Comparison of ENCODE assay signal across 9 mouse cellular contexts in the genomic region with DNA sequence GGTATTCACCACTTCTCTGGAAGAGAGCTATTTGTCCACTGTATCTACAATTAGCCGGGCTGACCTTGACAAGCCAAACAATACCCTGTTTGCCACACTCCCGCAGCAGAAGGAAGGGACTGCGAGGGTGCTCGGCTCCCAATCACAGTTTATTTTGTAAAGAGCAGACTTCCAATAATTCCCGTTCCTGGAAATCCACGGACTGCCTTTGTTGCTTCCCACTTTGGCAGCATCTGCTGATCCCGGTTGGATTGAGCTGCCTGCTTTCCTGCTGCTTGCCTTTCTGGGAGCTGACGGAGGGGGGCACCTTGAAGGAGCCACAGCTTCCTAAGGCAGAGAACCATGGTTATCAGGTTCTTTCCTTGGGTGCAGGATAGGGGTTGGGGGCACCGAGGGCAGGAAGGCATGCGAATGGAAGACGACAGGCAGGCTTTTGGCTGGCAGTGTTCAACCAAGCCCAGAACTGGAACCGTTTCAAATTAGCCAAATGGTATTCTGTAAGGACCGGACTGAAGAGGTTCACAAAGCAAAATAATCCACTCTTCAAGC.
A peak's percentile ranks its signal among the peaks of the same experiment; 100 is the strongest.
DNase-seq lines count a peak whose midpoint lies in the region; ATAC-seq lines count a peak whose summit lies in the region.
"Had no signal": no experiment of that assay in that cellular context is flagged by ENCODE, and none has a peak within 500 bp of the region (broad histone marks: within the 10 kb centered on the region; RNA-seq: fewer than 3 reads in every experiment).

No protein-coding gene starts in this region.

- H3K9me3 ChIP-seq in limb, embryonic 12.5 days, result no peaks in the 10 kb centered on the region
- H3K9me3 ChIP-seq in stomach, embryonic 14.5 days (ENCODE audit: control insufficient read depth, low read depth, low read length), result no peaks in the 10 kb centered on the region

- H3K4me3 ChIP-seq in limb, embryonic 12.5 days (replicated peaks), result no peak overlapping the region
- H3K4me3 ChIP-seq in stomach, embryonic 14.5 days (ENCODE audit: low read depth, low read length), result no peak overlapping the region

- peak; percentile 29 to 85 for DNase-seq in adrenal gland, adult (ENCODE audit: inconsistent age in 2 of 2, low spot score in 1 of 2)
- no peak for DNase-seq in adrenal gland, adult 18-20 months (ENCODE audit: low spot score in 2 of 2)
- DNase-seq in urinary bladder, postnatal 36 days (ENCODE audit: low spot score in 2 of 2), result peak; percentile 10 to 28
- no peak for DNase-seq in urinary bladder, postnatal 10 days (ENCODE audit: low spot score)
- peak; percentile 68 to 70 for DNase-seq in heart, postnatal 10 days
- no peak for DNase-seq in frontal cortex, postnatal 36 days (ENCODE audit: low spot score in 2 of 2)

- peaks cover 37% of the 10 kb centered on the region for H3K4me1 ChIP-seq in limb, embryonic 12.5 days (replicated peaks)
- H3K4me1 ChIP-seq in stomach, embryonic 14.5 days (ENCODE audit: control insufficient read depth, insufficient read depth, low read length), result peaks cover 6% of the 10 kb centered on the region; the same call in 1 of the 2 replicates

- H3K4me2 ChIP-seq in limb, embryonic 12.5 days, result peak overlapping the region; percentile 31
- peak overlapping the region; percentile 17; the same call in 1 of the 2 replicates for H3K4me2 ChIP-seq in stomach, embryonic 14.5 days (replicated peaks; ENCODE audit: low read depth, low read length)

- intact Hi-C loops in heart, postnatal 10 days (cut with DNase I), result no loop called here

- ATAC-seq in limb, embryonic 12.5 days (ENCODE audit: insufficient number of reproducible peaks, insufficient read depth, low FRiP score, low TSS enrichment, low read depth), result no peak
- ATAC-seq in stomach, embryonic 14.5 days (ENCODE audit: insufficient number of reproducible peaks, insufficient read depth, low FRiP score, low read depth), result peak; percentile 23; the same call in 1 of the 2 replicates

- no peaks in the 10 kb centered on the region for H3K36me3 ChIP-seq in limb, embryonic 12.5 days
- no peaks in the 10 kb centered on the region for H3K36me3 ChIP-seq in stomach, embryonic 14.5 days (ENCODE audit: control insufficient read depth, insufficient read depth, low read length)

- H3K27me3 ChIP-seq in limb, embryonic 12.5 days, result peaks cover 7% of the 10 kb centered on the region; the same call in 1 of the 2 replicates
- H3K27me3 ChIP-seq in stomach, embryonic 14.5 days (ENCODE audit: control insufficient read depth, insufficient read depth, low read length), result no peaks in the 10 kb centered on the region

- H3K27ac ChIP-seq in limb, embryonic 12.5 days, result peak overlapping the region; percentile 86
- H3K27ac ChIP-seq in stomach, embryonic 14.5 days (ENCODE audit: low read length), result no peak overlapping the region
- H3K27ac ChIP-seq: macrophage had no signal

- 51% methylated on average over 13 of the region's 13 CpGs for WGBS in limb, embryonic 12.5 days
- 31% methylated on average over 13 of the region's 13 CpGs for WGBS in stomach, embryonic 14.5 days

- H3K9ac ChIP-seq in limb, embryonic 12.5 days (replicated peaks), result no peak overlapping the region
- no peak overlapping the region for H3K9ac ChIP-seq in stomach, embryonic 14.5 days (replicated peaks; ENCODE audit: low read depth, low read length)

Comparison
In these comparisons a context has a peak if more than half of its experiments do, and no peak if none do; other contexts are left out.
1. DNase-seq: peak in adrenal gland, adult (2 of 2), urinary bladder, postnatal 36 days (2 of 2) and heart, postnatal 10 days (2 of 2); none in adrenal gland, adult 18-20 months (0 of 2), urinary bladder, postnatal 10 days (single experiment) and frontal cortex, postnatal 36 days (0 of 2).